ENCODE assay signal across 20 mouse cellular contexts in genomic region chr6:100040459-100040984, GRCm38 (mm10).
DNase-seq lines count a peak whose midpoint lies in the region; ATAC-seq and TF ChIP-seq lines count a peak whose summit lies in the region.
"Had no signal": no experiment of that assay in that cellular context is flagged by ENCODE, and none has a peak within 500 bp of the region (broad histone marks: within the 10 kb centered on the region; RNA-seq: fewer than 3 reads in every experiment).

No protein-coding gene starts in this region.

- no peaks in the 10 kb centered on the region for H3K36me3 ChIP-seq in heart, embryonic 13.5 days
- no peaks in the 10 kb centered on the region for H3K36me3 ChIP-seq in heart, postnatal 0 days (replicated peaks; ENCODE audit: control insufficient read depth, insufficient read depth, low read length)
- H3K36me3 ChIP-seq: embryonic facial prominence, embryonic 12.5 days; forebrain, embryonic 15.5 days; hindbrain, embryonic 15.5 days had no signal

- 0 out of 2 replicates have a peak overlapping the region, but pooled peaks have one; percentile 32 for H3K27ac ChIP-seq in heart, embryonic 13.5 days (replicated peaks)
- H3K27ac ChIP-seq in heart, postnatal 0 days (ENCODE audit: low read depth), result no peak overlapping the region
- H3K27ac ChIP-seq: embryonic facial prominence, embryonic 12.5 days; forebrain, embryonic 15.5 days; hindbrain, embryonic 15.5 days had no signal

- TF ChIP-seq EP300 in heart, postnatal 0 days (IDR thresholded peaks at IDR 0.05; ENCODE audit: low read depth), result 0 out of 2 replicates have a peak, but pooled peaks have one; percentile 40

- H3K4me1 ChIP-seq in heart, embryonic 13.5 days, result peaks cover 20% of the 10 kb centered on the region
- peaks cover 9% of the 10 kb centered on the region; the same call in 1 of the 2 replicates for H3K4me1 ChIP-seq in heart, postnatal 0 days (ENCODE audit: control insufficient read depth, insufficient read depth)

- DNase-seq in heart, postnatal 10 days, result no peak
- no peak for DNase-seq in heart, postnatal 0 days (ENCODE audit: low spot score)
- no peak for DNase-seq in heart, adult 9 months (ENCODE audit: low spot score in 2 of 2)
- DNase-seq in MN1 (ENCODE audit: low spot score), result peak; percentile 55
- no peak for DNase-seq in right cerebral cortex, postnatal 25 days
- DNase-seq: adrenal gland, postnatal 14 days; cerebellum, adult 11-12 months; cerebellum, adult 9-10 months; cerebellum, postnatal 25 days; gastrocnemius, postnatal 36 days; heart, postnatal 14 days; kidney, adult 9 months had no signal

- no peaks in the 10 kb centered on the region for H3K9me3 ChIP-seq in heart, embryonic 13.5 days
- no peaks in the 10 kb centered on the region for H3K9me3 ChIP-seq in heart, postnatal 0 days (replicated peaks; ENCODE audit: control insufficient read depth, low read length)
- H3K9me3 ChIP-seq: embryonic facial prominence, embryonic 12.5 days; forebrain, embryonic 15.5 days; hindbrain, embryonic 15.5 days had no signal

- TF ChIP-seq CTCF in heart, postnatal 0 days (IDR thresholded peaks at IDR 0.05; ENCODE audit: low read depth), result no peak

- intact Hi-C loops in heart, postnatal 10 days (cut with DNase I), result no loop called here

- H3K27me3 ChIP-seq in heart, embryonic 13.5 days (replicated peaks), result peaks cover 89% of the 10 kb centered on the region
- H3K27me3 ChIP-seq in heart, postnatal 0 days (ENCODE audit: control insufficient read depth, insufficient read depth, low read length), result peaks cover 38% of the 10 kb centered on the region
- H3K27me3 ChIP-seq: forebrain, embryonic 15.5 days had no signal

- no peak for ATAC-seq in heart, embryonic 13.5 days (ENCODE audit: extremely low read depth, insufficient number of reproducible peaks, low FRiP score, low TSS enrichment)
- peak; percentile 39 for ATAC-seq in heart, postnatal 0 days (ENCODE audit: insufficient read depth, low read depth)
- no peak for ATAC-seq in inflammation-experienced regulatory T-cells, adult 6 months
- ATAC-seq: activated CD4-positive, CD25-positive, alpha-beta regulatory T cell, adult 4 months; forebrain, embryonic 15.5 days; intestine, postnatal 0 days; Patski had no signal

- H3K9ac ChIP-seq in heart, embryonic 13.5 days, result no peak overlapping the region
- H3K9ac ChIP-seq in heart, postnatal 0 days (replicated peaks; ENCODE audit: low read depth, low read length), result no peak overlapping the region
- H3K9ac ChIP-seq: embryonic facial prominence, embryonic 12.5 days; forebrain, embryonic 15.5 days; hindbrain, embryonic 15.5 days had no signal

- peak overlapping the region; percentile 32 for H3K4me2 ChIP-seq in heart, embryonic 13.5 days
- H3K4me2 ChIP-seq in heart, postnatal 0 days (ENCODE audit: low read depth, low read length), result no peak overlapping the region
- H3K4me2 ChIP-seq: embryonic facial prominence, embryonic 12.5 days; forebrain, embryonic 15.5 days; hindbrain, embryonic 15.5 days had no signal

- 4% methylated on average over 7 of the region's 7 CpGs for WGBS in heart, embryonic 13.5 days
- 10% methylated on average over 7 of the region's 7 CpGs for WGBS in heart, postnatal 0 days

- H3K4me3 ChIP-seq in heart, embryonic 13.5 days, result no peak overlapping the region
- H3K4me3 ChIP-seq in heart, postnatal 0 days (ENCODE audit: low read depth, low read length), result no peak overlapping the region
- H3K4me3 ChIP-seq: embryonic facial prominence, embryonic 12.5 days; forebrain, embryonic 15.5 days; hindbrain, embryonic 15.5 days had no signal
